Mouse (Mus musculus): Measurements from ENCODE around the gene Slc22a14. TPM values are rescaled to one million over a fixed set of nuclear protein-coding genes. Genes with fewer than 3 reads are reported as not detected.

Slc22a14 gene
- polyA plus RNA-seq, 1 experiment from 2014 or later, result not detected

DNA sequence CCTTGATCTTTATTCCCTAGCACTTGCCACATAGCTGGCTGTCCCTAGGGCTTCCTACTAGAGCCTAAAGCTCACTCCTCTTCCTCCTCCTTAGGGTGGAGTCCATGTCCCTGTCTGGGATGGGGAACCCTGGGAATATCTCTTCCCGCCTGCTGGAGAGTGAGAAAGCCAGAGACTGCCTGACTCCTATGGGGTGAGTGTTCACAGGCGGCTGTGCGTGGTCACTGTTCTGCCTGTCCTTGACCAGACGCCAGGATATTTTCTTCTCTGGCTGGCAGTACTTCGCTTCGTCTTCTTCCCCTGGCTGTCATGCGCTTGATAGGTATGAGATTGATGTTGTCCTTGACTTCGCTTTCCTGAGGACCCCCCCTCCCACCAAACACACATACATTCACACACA, 19.0 kb downstream of the Slc22a14 start:
- H3K4me3 ChIP-seq (replicated peaks; ENCODE audit: low read length), result no peak overlapping the region
- peaks cover 25% of the 10 kb centered on the region for H3K36me3 ChIP-seq (ENCODE audit: control insufficient read depth, insufficient read depth)
- no peak overlapping the region for H3K4me2 ChIP-seq (ENCODE audit: low read length)
- WGBS, result 98% methylated on average over 8 of the region's 8 CpGs
- H3K4me1 ChIP-seq (replicated peaks; ENCODE audit: control insufficient read depth, insufficient read depth, low read length), result peaks cover 15% of the 10 kb centered on the region
- no peak overlapping the region for H3K9ac ChIP-seq (replicated peaks; ENCODE audit: low read depth, low read length)
- no peak for ATAC-seq
- H3K27ac ChIP-seq (ENCODE audit: low read length), result no peak overlapping the region
- H3K27me3 ChIP-seq (replicated peaks; ENCODE audit: control insufficient read depth, insufficient read depth, low read length), result no peaks in the 10 kb centered on the region
- H3K9me3 ChIP-seq (ENCODE audit: control insufficient read depth, low read length), result no peaks in the 10 kb centered on the region

DNA sequence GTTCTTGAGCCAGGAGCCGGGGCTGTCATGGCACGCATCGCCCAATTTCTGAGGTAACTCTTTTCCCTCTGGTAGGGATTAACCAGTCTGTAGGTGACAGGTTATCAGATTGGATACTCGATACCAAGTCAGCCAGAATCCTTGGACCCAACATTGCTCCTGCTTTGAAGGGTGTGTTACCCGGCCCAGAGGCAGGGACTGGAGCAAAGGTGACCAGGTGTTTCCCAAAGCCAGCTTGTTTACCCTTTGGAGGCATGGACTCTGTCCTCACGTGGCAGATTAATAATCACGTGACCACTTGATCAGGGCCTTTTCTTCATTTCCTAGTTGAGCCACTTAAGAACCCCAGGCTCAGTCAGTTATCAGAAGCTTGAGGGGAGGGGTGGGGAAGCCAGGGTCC, 22.6 kb downstream of the Slc22a14 start:
- no peak overlapping the region for H3K4me3 ChIP-seq (replicated peaks; ENCODE audit: low read length)
- no peaks in the 10 kb centered on the region for H3K9me3 ChIP-seq (ENCODE audit: control insufficient read depth, low read length)
- no peak for ATAC-seq
- H3K4me2 ChIP-seq (ENCODE audit: low read length), result no peak overlapping the region
- WGBS, result 90% methylated on average over 7 of the region's 7 CpGs
- peaks cover 15% of the 10 kb centered on the region for H3K36me3 ChIP-seq (ENCODE audit: control insufficient read depth, insufficient read depth)
- no peaks in the 10 kb centered on the region for H3K27me3 ChIP-seq (replicated peaks; ENCODE audit: control insufficient read depth, insufficient read depth, low read length)
- peaks cover 27% of the 10 kb centered on the region for H3K4me1 ChIP-seq (replicated peaks; ENCODE audit: control insufficient read depth, insufficient read depth, low read length)
- H3K9ac ChIP-seq (replicated peaks; ENCODE audit: low read depth, low read length), result no peak overlapping the region
- no peak overlapping the region for H3K27ac ChIP-seq (ENCODE audit: low read length)

DNA sequence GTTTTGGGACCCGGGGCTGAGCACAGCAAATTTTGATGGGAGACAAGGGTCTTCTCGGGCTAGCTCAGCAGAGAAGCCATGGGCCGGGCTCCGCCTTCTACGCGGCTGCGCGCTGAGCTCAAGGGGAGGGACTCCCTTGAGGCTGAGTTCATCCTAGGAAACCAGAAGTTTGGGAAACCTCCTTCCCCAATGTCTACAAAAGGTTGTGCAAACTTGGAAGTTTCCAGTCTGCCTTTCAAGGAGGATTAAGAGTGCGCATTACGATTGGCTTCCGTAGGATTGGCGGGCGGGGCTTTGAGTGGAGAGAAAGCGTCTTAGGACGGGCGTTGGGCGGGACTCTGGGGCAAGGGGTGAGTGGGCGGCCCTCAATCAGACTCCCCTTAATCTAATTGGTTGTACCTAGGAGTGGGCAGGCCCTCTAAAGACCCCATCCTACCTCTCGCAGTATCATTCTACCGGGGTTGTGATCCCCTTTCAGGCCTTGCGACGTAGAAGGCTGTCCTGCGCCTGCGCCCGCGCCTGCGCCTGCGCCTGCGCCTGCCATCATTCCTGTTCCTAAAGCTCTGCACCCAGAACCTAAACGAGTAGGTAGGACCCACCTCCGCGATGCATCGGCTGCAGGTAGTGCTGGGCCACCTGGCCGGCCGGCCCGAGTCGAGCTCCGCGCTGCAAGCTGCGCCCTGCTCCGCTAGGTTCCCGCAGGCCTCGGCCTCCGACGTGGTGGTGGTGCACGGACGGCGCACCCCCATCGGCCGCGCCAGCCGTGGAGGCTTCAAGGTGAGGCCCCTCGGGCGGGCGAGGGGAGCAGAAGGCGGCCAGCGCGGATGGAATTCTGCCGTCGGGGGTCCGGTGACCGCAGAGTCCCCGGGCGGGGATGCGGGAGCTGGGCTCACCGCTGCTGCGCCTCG, 24.2 kb downstream of the Slc22a14 start, which contains the start of gene Myd88:
TSS of gene Myd88 (minus strand) at position 503 of the 908 bp plus-strand sequence.
- Histone ChIP-seq H3K9ac (replicated peaks; ENCODE audit: low read depth, low read length) (peak within 1 kb of the TSS; percentile 83), H3K27me3 (replicated peaks; ENCODE audit: control insufficient read depth, insufficient read depth, low read length) (no peaks in the 10 kb centered on the region), H3K4me3 (replicated peaks; ENCODE audit: low read length) (peak within 1 kb of the TSS; percentile 78), H3K9me3 (ENCODE audit: control insufficient read depth, low read length) (no peaks in the 10 kb centered on the region), H3K36me3 (ENCODE audit: control insufficient read depth, insufficient read depth) (peaks cover 13% of the 10 kb centered on the region), H3K4me1 (replicated peaks; ENCODE audit: control insufficient read depth, insufficient read depth, low read length) (peaks cover 27% of the 10 kb centered on the region), H3K27ac (ENCODE audit: low read length) (peak within 1 kb of the TSS; percentile 81), H3K4me2 (ENCODE audit: low read length) (peak within 1 kb of the TSS; percentile 71)
- WGBS, result under 1% methylated on average over 68 of the region's 68 CpGs
- ATAC-seq, result peak; percentile 98

DNA sequence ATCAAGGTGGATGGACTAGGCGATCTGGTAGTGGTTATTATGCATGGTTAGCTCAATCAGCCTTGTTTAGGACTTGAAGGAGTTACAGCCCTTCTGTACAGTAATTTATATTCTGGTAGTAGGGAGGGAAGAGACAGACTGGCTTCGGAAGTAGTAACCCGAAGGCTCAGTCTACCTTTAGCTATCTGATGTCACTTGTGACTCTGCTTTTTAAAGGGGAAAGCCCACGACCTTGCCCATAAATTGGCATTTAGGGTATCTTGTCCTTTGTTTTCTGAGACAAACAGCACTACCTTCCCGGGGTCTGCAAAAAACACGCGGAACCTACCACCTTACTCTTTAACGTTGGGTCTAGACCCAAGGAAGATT, 25.2 kb downstream of the Slc22a14 start:
- Histone ChIP-seq H3K4me3 (replicated peaks; ENCODE audit: low read length) (peak overlapping the region; percentile 78), H3K9ac (replicated peaks; ENCODE audit: low read depth, low read length) (peak overlapping the region; percentile 50; the same call in 1 of the 2 replicates), H3K36me3 (ENCODE audit: control insufficient read depth, insufficient read depth) (peaks cover 10% of the 10 kb centered on the region), H3K27me3 (replicated peaks; ENCODE audit: control insufficient read depth, insufficient read depth, low read length) (no peaks in the 10 kb centered on the region), H3K9me3 (ENCODE audit: control insufficient read depth, low read length) (no peaks in the 10 kb centered on the region), H3K4me2 (ENCODE audit: low read length) (peak overlapping the region; percentile 71), H3K27ac (ENCODE audit: low read length) (no peak overlapping the region; the same call in 1 of the 2 replicates), H3K4me1 (replicated peaks; ENCODE audit: control insufficient read depth, insufficient read depth, low read length) (peaks cover 27% of the 10 kb centered on the region)
- WGBS, result 5% methylated on average over 8 of the region's 8 CpGs
- ATAC-seq, result no peak

DNA sequence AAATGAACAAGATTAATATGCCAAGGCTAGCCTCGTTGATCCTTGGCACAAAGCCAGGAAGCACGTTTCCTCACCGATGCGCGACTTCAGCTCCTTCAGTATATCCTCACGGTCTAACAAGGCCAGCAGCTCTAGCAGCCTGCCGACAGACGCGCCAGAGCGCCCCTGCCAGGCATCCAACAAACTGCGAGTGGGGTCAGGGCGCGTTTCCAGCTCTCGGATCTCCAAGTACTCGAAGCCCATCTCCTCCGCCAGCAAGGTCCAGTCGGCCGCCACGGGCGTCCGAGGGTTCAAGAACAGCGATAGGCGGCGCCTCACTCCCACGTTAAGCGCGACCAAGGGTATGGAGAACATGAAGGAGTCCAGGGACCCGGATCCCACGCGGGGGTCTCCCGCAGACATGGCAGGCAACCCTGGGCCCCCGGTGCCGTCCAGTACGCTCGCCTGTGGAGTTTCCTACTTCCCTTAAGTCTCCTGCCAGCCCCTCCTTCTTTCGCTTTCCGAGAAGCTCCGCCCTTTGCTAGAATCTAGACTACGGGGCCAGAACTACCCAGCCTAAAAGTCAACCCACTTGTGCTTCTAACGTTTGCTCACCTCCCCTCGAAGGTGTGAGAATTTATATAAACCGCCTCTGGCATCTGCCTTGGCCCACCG, 25.7 kb downstream of the Slc22a14 start, which contains the start of gene Acaa1a:
TSS of gene Acaa1a (plus strand) at position 119 of the 654 bp plus-strand sequence.
- Histone ChIP-seq H3K9ac (replicated peaks; ENCODE audit: low read depth, low read length) (peak within 1 kb of the TSS; percentile 50), H3K4me3 (replicated peaks; ENCODE audit: low read length) (peak within 1 kb of the TSS; percentile 78), H3K4me1 (replicated peaks; ENCODE audit: control insufficient read depth, insufficient read depth, low read length) (peaks cover 27% of the 10 kb centered on the region), H3K27me3 (replicated peaks; ENCODE audit: control insufficient read depth, insufficient read depth, low read length) (no peaks in the 10 kb centered on the region), H3K27ac (ENCODE audit: low read length) (peak within 1 kb of the TSS; percentile 81), H3K36me3 (ENCODE audit: control insufficient read depth, insufficient read depth) (peaks cover 8% of the 10 kb centered on the region), H3K4me2 (ENCODE audit: low read length) (peak within 1 kb of the TSS; percentile 71), H3K9me3 (ENCODE audit: control insufficient read depth, low read length) (no peaks in the 10 kb centered on the region)
- no peak for ATAC-seq
- under 1% methylated on average over 43 of the region's 43 CpGs for WGBS

DNA sequence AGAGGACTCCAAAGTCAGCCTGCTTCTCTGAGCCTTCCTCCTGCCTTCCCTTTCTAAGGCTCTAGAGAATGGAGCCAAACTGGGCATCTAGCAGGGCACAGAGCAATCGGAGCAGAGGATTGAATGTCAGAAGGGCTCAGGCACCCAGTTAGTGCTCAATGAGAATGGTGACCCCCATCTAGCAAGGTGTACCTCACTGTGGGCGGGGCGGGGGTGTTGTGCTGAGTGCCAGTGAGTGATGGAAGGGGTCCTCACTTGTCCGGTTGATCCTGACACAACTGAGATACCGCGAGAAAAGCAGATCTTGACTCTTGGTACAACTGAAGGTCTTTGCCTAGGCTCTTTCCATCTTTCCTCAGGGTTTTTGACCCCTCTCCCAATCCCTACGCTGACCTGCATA, 26.2 kb downstream of the Slc22a14 start:
- 54% methylated on average over 7 of the region's 7 CpGs for WGBS
- Histone ChIP-seq H3K9me3 (ENCODE audit: control insufficient read depth, low read length) (no peaks in the 10 kb centered on the region), H3K27me3 (replicated peaks; ENCODE audit: control insufficient read depth, insufficient read depth, low read length) (no peaks in the 10 kb centered on the region), H3K4me3 (replicated peaks; ENCODE audit: low read length) (peak overlapping the region; percentile 78), H3K27ac (ENCODE audit: low read length) (no peak overlapping the region), H3K4me1 (replicated peaks; ENCODE audit: control insufficient read depth, insufficient read depth, low read length) (peaks cover 27% of the 10 kb centered on the region), H3K36me3 (ENCODE audit: control insufficient read depth, insufficient read depth) (0 out of 2 replicates have a peak, but pooled peaks cover 4% of the 10 kb centered on the region), H3K4me2 (ENCODE audit: low read length) (peak overlapping the region; percentile 71), H3K9ac (replicated peaks; ENCODE audit: low read depth, low read length) (peak overlapping the region; percentile 50; the same call in 1 of the 2 replicates)
- ATAC-seq, result no peak

DNA sequence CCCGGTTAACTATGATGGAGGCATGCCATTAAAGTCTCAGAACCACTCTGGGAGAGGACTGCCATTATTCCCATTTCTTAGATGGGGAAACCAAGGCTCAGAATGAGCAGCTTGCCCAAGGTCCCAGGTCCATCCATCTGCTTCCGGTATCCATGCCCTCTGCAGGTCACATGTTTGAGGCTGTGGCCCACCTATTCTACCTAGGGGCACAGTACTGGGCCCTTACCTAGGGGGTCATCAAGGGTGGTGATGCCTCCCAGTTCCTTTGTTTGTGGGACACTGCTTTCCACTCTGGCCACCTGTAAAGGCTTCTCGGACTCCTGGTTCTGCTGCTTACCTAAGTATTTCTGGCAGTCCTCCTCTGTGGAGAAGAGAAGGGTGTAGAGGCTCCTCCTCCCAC, 27.0 kb downstream of the Slc22a14 start:
- ATAC-seq, result no peak
- no peak overlapping the region for H3K4me2 ChIP-seq (ENCODE audit: low read length)
- no peaks in the 10 kb centered on the region for H3K9me3 ChIP-seq (ENCODE audit: control insufficient read depth, low read length)
- H3K9ac ChIP-seq (replicated peaks; ENCODE audit: low read depth, low read length), result no peak overlapping the region
- H3K36me3 ChIP-seq (ENCODE audit: control insufficient read depth, insufficient read depth), result no peaks in the 10 kb centered on the region
- H3K27ac ChIP-seq (ENCODE audit: low read length), result no peak overlapping the region
- no peaks in the 10 kb centered on the region for H3K27me3 ChIP-seq (replicated peaks; ENCODE audit: control insufficient read depth, insufficient read depth, low read length)
- peaks cover 27% of the 10 kb centered on the region for H3K4me1 ChIP-seq (replicated peaks; ENCODE audit: control insufficient read depth, insufficient read depth, low read length)
- 97% methylated on average over 3 of the region's 3 CpGs for WGBS
- no peak overlapping the region for H3K4me3 ChIP-seq (replicated peaks; ENCODE audit: low read length)

DNA sequence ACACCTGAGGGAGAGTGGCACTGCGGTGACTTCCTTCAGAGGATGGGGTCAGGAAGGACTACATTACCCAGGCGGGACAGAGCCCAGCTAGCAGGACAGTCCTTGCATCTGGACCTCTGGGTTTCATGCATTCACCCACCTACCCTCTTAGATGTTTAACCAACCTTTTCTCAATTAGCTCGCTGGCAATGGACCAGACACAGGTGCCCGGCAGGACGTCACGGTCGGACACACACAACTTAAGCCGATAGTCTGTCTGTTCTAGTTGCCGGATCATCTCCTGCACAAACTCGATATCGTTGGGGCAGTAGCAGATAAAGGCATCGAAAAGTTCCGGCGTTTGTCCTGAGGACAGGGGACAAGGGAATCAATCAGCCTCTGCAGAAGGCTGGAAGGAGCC, 27.5 kb downstream of the Slc22a14 start:
- no peak overlapping the region for H3K4me2 ChIP-seq (ENCODE audit: low read length)
- WGBS, result 92% methylated on average over 14 of the region's 14 CpGs
- H3K27ac ChIP-seq (ENCODE audit: low read length), result no peak overlapping the region
- H3K4me3 ChIP-seq (replicated peaks; ENCODE audit: low read length), result no peak overlapping the region
- no peak overlapping the region for H3K9ac ChIP-seq (replicated peaks; ENCODE audit: low read depth, low read length)
- H3K36me3 ChIP-seq (ENCODE audit: control insufficient read depth, insufficient read depth), result no peaks in the 10 kb centered on the region
- no peaks in the 10 kb centered on the region for H3K27me3 ChIP-seq (replicated peaks; ENCODE audit: control insufficient read depth, insufficient read depth, low read length)
- no peak for ATAC-seq
- H3K9me3 ChIP-seq (ENCODE audit: control insufficient read depth, low read length), result no peaks in the 10 kb centered on the region
- H3K4me1 ChIP-seq (replicated peaks; ENCODE audit: control insufficient read depth, insufficient read depth, low read length), result peaks cover 24% of the 10 kb centered on the region

DNA sequence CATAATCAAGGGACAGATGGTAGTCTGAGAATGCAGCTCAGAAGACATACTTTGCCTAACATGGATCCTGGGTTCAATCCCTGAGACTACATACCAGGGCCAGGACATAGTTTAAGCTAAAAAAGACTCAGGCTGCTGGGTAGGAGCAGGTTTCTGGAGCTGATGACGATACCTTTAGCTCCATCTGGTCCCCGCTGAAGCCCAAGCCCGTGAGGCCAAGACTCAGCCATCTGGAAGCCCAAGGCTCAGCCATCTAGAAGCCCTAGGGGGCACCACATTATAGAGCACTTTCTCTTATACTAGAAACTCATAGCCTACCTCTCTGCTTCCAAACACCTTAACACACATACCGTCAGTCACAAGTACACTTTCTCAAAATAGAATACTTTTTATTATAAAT, 29.8 kb downstream of the Slc22a14 start:
- H3K9me3 ChIP-seq (ENCODE audit: control insufficient read depth, low read length), result no peaks in the 10 kb centered on the region
- 79% methylated on average over 4 of the region's 4 CpGs for WGBS
- ATAC-seq, result no peak
- no peaks in the 10 kb centered on the region for H3K27me3 ChIP-seq (replicated peaks; ENCODE audit: control insufficient read depth, insufficient read depth, low read length)
- H3K4me1 ChIP-seq (replicated peaks; ENCODE audit: control insufficient read depth, insufficient read depth, low read length), result peaks cover 12% of the 10 kb centered on the region
- no peak overlapping the region for H3K4me3 ChIP-seq (replicated peaks; ENCODE audit: low read length)
- H3K4me2 ChIP-seq (ENCODE audit: low read length), result no peak overlapping the region
- no peak overlapping the region for H3K9ac ChIP-seq (replicated peaks; ENCODE audit: low read depth, low read length)
- no peaks in the 10 kb centered on the region for H3K36me3 ChIP-seq (ENCODE audit: control insufficient read depth, insufficient read depth)
- no peak overlapping the region for H3K27ac ChIP-seq (ENCODE audit: low read length)
